ENCODE assay signal across 9 mouse cellular contexts in genomic region chr7:109021428-109021827, GRCm38 (mm10).
DNase-seq lines count a peak whose midpoint lies in the region; ATAC-seq and TF ChIP-seq lines count a peak whose summit lies in the region.
"Had no signal": no experiment of that assay in that cellular context is flagged by ENCODE, and none has a peak within 500 bp of the region (broad histone marks: within the 10 kb centered on the region; RNA-seq: fewer than 3 reads in every experiment).

No protein-coding gene starts in this region.

- 0 out of 2 replicates have a peak, but pooled peaks cover 2% of the 10 kb centered on the region for H3K27me3 ChIP-seq in thymus, adult 2 months (ENCODE audit: control insufficient read depth, insufficient read depth, low read length)
- H3K27me3 ChIP-seq in forebrain, embryonic 15.5 days = no peaks in the 10 kb centered on the region
- no peaks in the 10 kb centered on the region for H3K27me3 ChIP-seq in intestine, embryonic 14.5 days (replicated peaks; ENCODE audit: control insufficient read depth, insufficient read depth, low read length)
- H3K27me3 ChIP-seq in midbrain, embryonic 14.5 days (ENCODE audit: control insufficient read depth, insufficient read depth, low read length) = no peaks in the 10 kb centered on the region
- H3K27me3 ChIP-seq in spleen, adult 2 months (ENCODE audit: control insufficient read depth, insufficient read depth, low read length) = no peaks in the 10 kb centered on the region
- H3K27me3 ChIP-seq: embryonic facial prominence, embryonic 12.5 days had no signal

- peak; percentile 31; the same call in 1 of the 2 replicates for ATAC-seq in forebrain, embryonic 15.5 days (replicated peaks)
- peak; percentile 49 for ATAC-seq in intestine, embryonic 14.5 days (replicated peaks; ENCODE audit: low FRiP score, low TSS enrichment, low read depth)
- ATAC-seq in midbrain, embryonic 14.5 days (ENCODE audit: low FRiP score, low TSS enrichment) = peak; percentile 46; the same call in 1 of the 2 replicates

- intact Hi-C loops in left cerebral cortex, postnatal 4 days (cut with DNase I) = loop anchor here (5.0 kb wide), 1 partner anchor 54 kb away; no protein-coding TSS in a partner anchor

- H3K36me3 ChIP-seq in thymus, adult 2 months (ENCODE audit: control insufficient read depth, insufficient read depth, low read length) = no peaks in the 10 kb centered on the region
- H3K36me3 ChIP-seq in forebrain, embryonic 15.5 days = peaks cover 17% of the 10 kb centered on the region
- H3K36me3 ChIP-seq in intestine, embryonic 14.5 days (ENCODE audit: control insufficient read depth, insufficient read depth, low read length) = no peaks in the 10 kb centered on the region
- H3K36me3 ChIP-seq in midbrain, embryonic 14.5 days (ENCODE audit: control insufficient read depth, insufficient read depth, low read length) = peaks cover 38% of the 10 kb centered on the region
- no peaks in the 10 kb centered on the region for H3K36me3 ChIP-seq in spleen, adult 2 months (ENCODE audit: control insufficient read depth, insufficient read depth, low read length)
- H3K36me3 ChIP-seq: embryonic facial prominence, embryonic 12.5 days had no signal

- 18% methylated on average over 3 of the region's 3 CpGs for WGBS in thymus, adult 2 months
- 20% methylated on average over 3 of the region's 3 CpGs for WGBS in forebrain, embryonic 15.5 days
- 11% methylated on average over 3 of the region's 3 CpGs for WGBS in intestine, embryonic 14.5 days
- 22% methylated on average over 3 of the region's 3 CpGs for WGBS in midbrain, embryonic 14.5 days
- 24% methylated on average over 3 of the region's 3 CpGs for WGBS in spleen, adult 2 months

- H3K4me1 ChIP-seq in thymus, adult 2 months (replicated peaks; ENCODE audit: control insufficient read depth, insufficient read depth, low read length) = no peaks in the 10 kb centered on the region
- peaks cover 6% of the 10 kb centered on the region for H3K4me1 ChIP-seq in forebrain, embryonic 15.5 days
- no peaks in the 10 kb centered on the region for H3K4me1 ChIP-seq in intestine, embryonic 14.5 days (replicated peaks; ENCODE audit: control insufficient read depth, insufficient read depth, low read length)
- 0 out of 2 replicates have a peak, but pooled peaks cover under 1% of the 10 kb centered on the region for H3K4me1 ChIP-seq in midbrain, embryonic 14.5 days (ENCODE audit: control insufficient read depth, insufficient read depth, low read length)
- H3K4me1 ChIP-seq in spleen, adult 2 months (ENCODE audit: control insufficient read depth, insufficient read depth, insufficient read length) = no peaks in the 10 kb centered on the region
- H3K4me1 ChIP-seq: embryonic facial prominence, embryonic 12.5 days had no signal

- no peak overlapping the region for H3K4me3 ChIP-seq in thymus, adult 2 months (ENCODE audit: control insufficient read depth, insufficient read depth, low read length)
- no peak overlapping the region for H3K4me3 ChIP-seq in forebrain, embryonic 15.5 days
- no peak overlapping the region for H3K4me3 ChIP-seq in intestine, embryonic 14.5 days (ENCODE audit: low read depth, low read length)
- H3K4me3 ChIP-seq in midbrain, embryonic 14.5 days (replicated peaks; ENCODE audit: low read depth, low read length) = no peak overlapping the region
- H3K4me3 ChIP-seq in spleen, adult 2 months (ENCODE audit: extremely low read depth, insufficient read depth, insufficient read length) = no peak overlapping the region
- H3K4me3 ChIP-seq: embryonic facial prominence, embryonic 12.5 days had no signal

- DNase-seq in thymus, adult 2 months = peak; percentile 48
- no peak for DNase-seq in thymus, adult 18-20 months
- DNase-seq in cerebellum, adult 18-20 months = peak; percentile 83 to 86
- peak; percentile 92 for DNase-seq in intestine, embryonic 14.5 days (ENCODE audit: low spot score)
- DNase-seq in left cerebral cortex, postnatal 4 days = peak; percentile 77
- peak; percentile 87 for DNase-seq in midbrain, embryonic 14.5 days
- DNase-seq in spleen, adult 2 months (ENCODE audit: low read depth in 1 of 2, low spot score in 2 of 2) = peak in 1 of 2 experiments; percentile 23

- H3K4me2 ChIP-seq in forebrain, embryonic 15.5 days (replicated peaks) = no peak overlapping the region
- H3K4me2 ChIP-seq in intestine, embryonic 14.5 days (ENCODE audit: low read length) = no peak overlapping the region
- H3K4me2 ChIP-seq in midbrain, embryonic 14.5 days (ENCODE audit: low read length) = no peak overlapping the region
- H3K4me2 ChIP-seq: embryonic facial prominence, embryonic 12.5 days had no signal

- no peak overlapping the region for H3K9ac ChIP-seq in forebrain, embryonic 15.5 days (replicated peaks)
- no peak overlapping the region for H3K9ac ChIP-seq in intestine, embryonic 14.5 days (ENCODE audit: low read length)
- H3K9ac ChIP-seq in midbrain, embryonic 14.5 days (replicated peaks; ENCODE audit: low read length) = no peak overlapping the region
- H3K9ac ChIP-seq: embryonic facial prominence, embryonic 12.5 days had no signal

- H3K9me3 ChIP-seq in forebrain, embryonic 15.5 days = no peaks in the 10 kb centered on the region
- H3K9me3 ChIP-seq in intestine, embryonic 14.5 days (ENCODE audit: control insufficient read depth, low read length) = no peaks in the 10 kb centered on the region
- H3K9me3 ChIP-seq in midbrain, embryonic 14.5 days (ENCODE audit: control insufficient read depth, low read length) = no peaks in the 10 kb centered on the region
- H3K9me3 ChIP-seq: embryonic facial prominence, embryonic 12.5 days had no signal

- no peak for TF ChIP-seq CTCF in thymus, adult 2 months (IDR thresholded peaks at IDR 0.05; ENCODE audit: borderline replicate concordance, control insufficient read depth, extremely low read depth, insufficient read depth, low read length, poor library complexity)
- peak; percentile 52; the same call in 1 of the 2 replicates for TF ChIP-seq CTCF in spleen, adult 2 months (IDR thresholded peaks at IDR 0.05; ENCODE audit: extremely low read depth, insufficient read depth, insufficient read length, insufficient replicate concordance)

- no peak overlapping the region for H3K27ac ChIP-seq in thymus, adult 2 months (ENCODE audit: control insufficient read depth, insufficient read depth, low read length)
- no peak overlapping the region for H3K27ac ChIP-seq in forebrain, embryonic 15.5 days (replicated peaks)
- no peak overlapping the region for H3K27ac ChIP-seq in intestine, embryonic 14.5 days (ENCODE audit: low read depth)
- H3K27ac ChIP-seq in midbrain, embryonic 14.5 days (replicated peaks; ENCODE audit: low read depth, low read length) = no peak overlapping the region
- H3K27ac ChIP-seq in spleen, adult 2 months (ENCODE audit: insufficient read depth, low read length) = no peak overlapping the region
- H3K27ac ChIP-seq: embryonic facial prominence, embryonic 12.5 days had no signal

- no peak for TF ChIP-seq POLR2A in thymus, adult 2 months (IDR thresholded peaks at IDR 0.05; ENCODE audit: control insufficient read depth, extremely low read depth, insufficient read depth, low read length, poor library complexity)
- no peak for TF ChIP-seq POLR2A in spleen, adult 2 months (IDR thresholded peaks at IDR 0.05; ENCODE audit: low read depth, low read length)

Comparison
In these comparisons a context has a peak if more than half of its experiments do, and no peak if none do; other contexts are left out.
1. DNase-seq: peak in thymus, adult 2 months (single experiment), cerebellum, adult 18-20 months (2 of 2), intestine, embryonic 14.5 days (single experiment), left cerebral cortex, postnatal 4 days (single experiment) and midbrain, embryonic 14.5 days (single experiment); none in thymus, adult 18-20 months (0 of 2).
2. Peak in every context shown above with its lines, with median percentiles within 50 percentile points of each other: ATAC-seq.